ENCODE assay signal across 18 mouse cellular contexts in genomic region chr9:89979248-89979647, GRCm38 (mm10).
DNase-seq lines count a peak whose midpoint lies in the region; ATAC-seq lines count a peak whose summit lies in the region.
"Had no signal": no experiment of that assay in that cellular context is flagged by ENCODE, and none has a peak within 500 bp of the region (broad histone marks: within the 10 kb centered on the region; RNA-seq: fewer than 3 reads in every experiment).

No protein-coding gene starts in this region.

- H3K9ac ChIP-seq in forebrain, embryonic 14.5 days (ENCODE audit: low read length), result no peak overlapping the region
- H3K9ac ChIP-seq in forebrain, embryonic 11.5 days (ENCODE audit: low read length), result no peak overlapping the region
- H3K9ac ChIP-seq in kidney, embryonic 16.5 days (replicated peaks; ENCODE audit: low read length), result no peak overlapping the region
- H3K9ac ChIP-seq: kidney, embryonic 15.5 days; limb, embryonic 15.5 days; neural tube, embryonic 12.5 days had no signal

- no peak overlapping the region for H3K27ac ChIP-seq in forebrain, embryonic 14.5 days (ENCODE audit: low read depth, low read length)
- no peak overlapping the region for H3K27ac ChIP-seq in forebrain, embryonic 11.5 days (ENCODE audit: low read depth, low read length)
- no peak overlapping the region for H3K27ac ChIP-seq in kidney, embryonic 16.5 days (ENCODE audit: low read length)
- H3K27ac ChIP-seq: forebrain, embryonic 10.5 days; kidney, embryonic 15.5 days; limb, embryonic 15.5 days; neural tube, embryonic 12.5 days had no signal

- H3K4me2 ChIP-seq in forebrain, embryonic 14.5 days (ENCODE audit: low read length), result no peak overlapping the region
- no peak overlapping the region for H3K4me2 ChIP-seq in forebrain, embryonic 11.5 days (ENCODE audit: low read depth, low read length, severe bottlenecking)
- no peak overlapping the region for H3K4me2 ChIP-seq in kidney, embryonic 16.5 days (replicated peaks; ENCODE audit: low read depth, low read length)
- H3K4me2 ChIP-seq: heart, embryonic 11.5 days; kidney, embryonic 15.5 days; limb, embryonic 15.5 days; neural tube, embryonic 12.5 days had no signal

- H3K4me1 ChIP-seq in forebrain, embryonic 14.5 days (ENCODE audit: control insufficient read depth, insufficient read depth, low read length), result no peaks in the 10 kb centered on the region; the same call in 1 of the 2 replicates
- no peaks in the 10 kb centered on the region for H3K4me1 ChIP-seq in forebrain, embryonic 11.5 days (replicated peaks; ENCODE audit: control insufficient read depth, insufficient read depth, low read length)
- H3K4me1 ChIP-seq in kidney, embryonic 16.5 days (ENCODE audit: insufficient read depth, low read length), result no peaks in the 10 kb centered on the region
- H3K4me1 ChIP-seq: forebrain, embryonic 10.5 days; limb, embryonic 15.5 days; megakaryocyte, embryonic 14.5 days; neural tube, embryonic 12.5 days had no signal

- WGBS in forebrain, embryonic 14.5 days, result 43% methylated on average over 3 of the region's 3 CpGs
- 54% methylated on average over 3 of the region's 3 CpGs for WGBS in forebrain, embryonic 11.5 days
- WGBS in kidney, embryonic 16.5 days, result 39% methylated on average over 3 of the region's 3 CpGs

- H3K4me3 ChIP-seq in forebrain, embryonic 14.5 days (ENCODE audit: low read depth, low read length), result no peak overlapping the region
- H3K4me3 ChIP-seq in forebrain, embryonic 11.5 days (ENCODE audit: low read depth, low read length), result no peak overlapping the region
- no peak overlapping the region for H3K4me3 ChIP-seq in kidney, embryonic 16.5 days (ENCODE audit: low read length)
- H3K4me3 ChIP-seq: forebrain, embryonic 10.5 days; kidney, embryonic 15.5 days; limb, embryonic 15.5 days; megakaryocyte, embryonic 14.5 days; neural tube, embryonic 12.5 days had no signal

- H3K9me3 ChIP-seq in forebrain, embryonic 14.5 days (replicated peaks; ENCODE audit: control insufficient read depth, low read length), result no peaks in the 10 kb centered on the region
- no peaks in the 10 kb centered on the region for H3K9me3 ChIP-seq in forebrain, embryonic 11.5 days (ENCODE audit: control insufficient read depth, low read length)
- H3K9me3 ChIP-seq in kidney, embryonic 16.5 days (ENCODE audit: low read length), result no peaks in the 10 kb centered on the region
- H3K9me3 ChIP-seq: forebrain, embryonic 10.5 days; kidney, embryonic 15.5 days; limb, embryonic 15.5 days; megakaryocyte, embryonic 14.5 days; neural tube, embryonic 12.5 days had no signal

- H3K36me3 ChIP-seq in forebrain, embryonic 14.5 days (ENCODE audit: control insufficient read depth, insufficient read depth, low read length), result no peaks in the 10 kb centered on the region
- H3K36me3 ChIP-seq in forebrain, embryonic 11.5 days (ENCODE audit: control insufficient read depth, insufficient read depth, low read length), result no peaks in the 10 kb centered on the region
- H3K36me3 ChIP-seq in kidney, embryonic 16.5 days (ENCODE audit: insufficient read depth, low read length), result no peaks in the 10 kb centered on the region
- H3K36me3 ChIP-seq: forebrain, embryonic 10.5 days; kidney, embryonic 15.5 days; limb, embryonic 15.5 days; neural tube, embryonic 12.5 days had no signal

- peak; percentile 19 for DNase-seq in forebrain, embryonic 14.5 days (ENCODE audit: low spot score)
- no peak for DNase-seq in forebrain, embryonic 11.5 days (ENCODE audit: low spot score)
- peak; percentile 39 for DNase-seq in testis, postnatal 10 days (ENCODE audit: low spot score)
- DNase-seq in testis, postnatal 14 days (ENCODE audit: low spot score), result no peak
- DNase-seq in lung, postnatal 14 days, result peak; percentile 22
- DNase-seq in yolk sac, embryonic 10.5 days (ENCODE audit: low spot score), result peak; percentile 21
- no peak for DNase-seq in gastrocnemius, postnatal 25 days
- DNase-seq: cerebellum, adult 11 months; cerebellum, postnatal 25 days; heart, postnatal 36 days; thymus, adult 18-20 months had no signal

- ATAC-seq in forebrain, embryonic 14.5 days, result no peak
- ATAC-seq in forebrain, embryonic 11.5 days (replicated peaks; ENCODE audit: low FRiP score), result no peak
- ATAC-seq in kidney, embryonic 16.5 days (ENCODE audit: low FRiP score, low TSS enrichment), result no peak

- H3K27me3 ChIP-seq in forebrain, embryonic 14.5 days (replicated peaks; ENCODE audit: control insufficient read depth, insufficient read depth, low read length), result no peaks in the 10 kb centered on the region
- no peaks in the 10 kb centered on the region for H3K27me3 ChIP-seq in forebrain, embryonic 11.5 days (ENCODE audit: control insufficient read depth, insufficient read depth, low read length)
- H3K27me3 ChIP-seq in kidney, embryonic 16.5 days (ENCODE audit: insufficient read depth, low read length), result no peaks in the 10 kb centered on the region
- H3K27me3 ChIP-seq: kidney, embryonic 15.5 days; limb, embryonic 15.5 days; neural tube, embryonic 12.5 days had no signal

Comparison
In these comparisons a context has a peak if more than half of its experiments do, and no peak if none do; other contexts are left out.
1. DNase-seq: peak in forebrain, embryonic 14.5 days (single experiment), testis, postnatal 10 days (single experiment), lung, postnatal 14 days (single experiment) and yolk sac, embryonic 10.5 days (single experiment); none in forebrain, embryonic 11.5 days (single experiment), testis, postnatal 14 days (single experiment) and gastrocnemius, postnatal 25 days (single experiment).